In genomic region chr3:109339941-109340273, GRCm38 (mm10) we compare ENCODE assay signal across 8 mouse cellular contexts. TPM values are rescaled to one million over a fixed set of nuclear protein-coding genes. Genes with fewer than 3 reads are reported as not detected.
DNase-seq lines count a peak whose midpoint lies in the region; ATAC-seq lines count a peak whose summit lies in the region.

No protein-coding gene starts in this region.

- H3K27ac ChIP-seq in forebrain, embryonic 13.5 days = no peak overlapping the region
- peak overlapping the region; percentile 58 for H3K27ac ChIP-seq in lung, embryonic 16.5 days (ENCODE audit: low read length)

- H3K9me3 ChIP-seq in forebrain, embryonic 13.5 days (replicated peaks) = no peaks in the 10 kb centered on the region
- H3K9me3 ChIP-seq in lung, embryonic 16.5 days (ENCODE audit: control insufficient read depth, low read length) = no peaks in the 10 kb centered on the region

- H3K4me2 ChIP-seq in forebrain, embryonic 13.5 days = peak overlapping the region; percentile 83
- H3K4me2 ChIP-seq in lung, embryonic 16.5 days (ENCODE audit: low read depth, low read length) = peak overlapping the region; percentile 87

- intact Hi-C loops in heart, postnatal 14 days (cut with DNase I) = loop anchor here (2.0 to 5.0 kb wide), 4 partner anchors 47 to 151 kb away; no protein-coding TSS in a partner anchor

- peak; percentile 71 for DNase-seq in NIH3T3 (ENCODE audit: low read depth)
- peak; percentile 62 for DNase-seq in c-Kit-positive CD71-negative TER-119-negative erythroid progenitor cells, embryonic 14.5 days (ENCODE audit: low read depth)
- DNase-seq in heart, postnatal 14 days = peak; percentile 68
- peak; percentile 68 to 69 for DNase-seq in kidney, postnatal 25 days
- peak; percentile 20 for DNase-seq in ovary, postnatal 14 days (ENCODE audit: low spot score)
- peak; percentile 60 for DNase-seq in thymus, postnatal 4 days

- no peaks in the 10 kb centered on the region for H3K36me3 ChIP-seq in forebrain, embryonic 13.5 days (ENCODE audit: poor library complexity, severe bottlenecking)
- H3K36me3 ChIP-seq in lung, embryonic 16.5 days (ENCODE audit: control insufficient read depth, insufficient read depth, low read length) = no peaks in the 10 kb centered on the region

- H3K4me3 ChIP-seq in forebrain, embryonic 13.5 days = peak overlapping the region; percentile 72
- peak overlapping the region; percentile 64 for H3K4me3 ChIP-seq in lung, embryonic 16.5 days (ENCODE audit: low read length)

- peaks cover 10% of the 10 kb centered on the region; the same call in 1 of the 2 replicates for H3K4me1 ChIP-seq in forebrain, embryonic 13.5 days
- peaks cover 7% of the 10 kb centered on the region for H3K4me1 ChIP-seq in lung, embryonic 16.5 days (replicated peaks; ENCODE audit: control insufficient read depth, insufficient read depth, low read length)

- ATAC-seq in forebrain, embryonic 13.5 days = peak; percentile 37
- ATAC-seq in lung, embryonic 16.5 days (ENCODE audit: low read depth) = peak; percentile 26; the same call in 1 of the 2 replicates

- H3K27me3 ChIP-seq in forebrain, embryonic 13.5 days = peaks cover 10% of the 10 kb centered on the region
- H3K27me3 ChIP-seq in lung, embryonic 16.5 days (ENCODE audit: control insufficient read depth, insufficient read depth, low read depth, low read length) = peaks cover 12% of the 10 kb centered on the region

- whole genome bisulfite sequencing in forebrain, embryonic 13.5 days = under 1% methylated on average over 9 of the region's 9 CpGs
- WGBS in lung, embryonic 16.5 days = 1% methylated on average over 9 of the region's 9 CpGs

- peak overlapping the region; percentile 79 for H3K9ac ChIP-seq in forebrain, embryonic 13.5 days
- H3K9ac ChIP-seq in lung, embryonic 16.5 days (ENCODE audit: low read length) = peak overlapping the region; percentile 69

RNA-seq across cellular contexts. Expression of gene Vav3, which starts 0.5 kb away (rescaled TPM):
- 6.5 and 10.1 TPM in 2 replicates for polyA plus RNA-seq in forebrain, embryonic 13.5 days (2015; fragmentation: Nextera tagmentation; extraction: Ambion mirVana)
- 1 to 10 TPM; 9.2 to 9.4 TPM for total RNA-seq in heart, postnatal 14 days (2021)
- 6.3 TPM in 2 replicates for polyA plus RNA-seq in lung, embryonic 16.5 days (2015; fragmentation: Nextera tagmentation; extraction: Ambion mirVana)

Comparison
In these comparisons a context has a peak if more than half of its experiments do, and no peak if none do; other contexts are left out.
1. DNase-seq: peak in every context shown above with its lines; median percentile 71 in NIH3T3; 68 in kidney, postnatal 25 days; 68 in heart, postnatal 14 days; 62 in c-Kit-positive CD71-negative TER-119-negative erythroid progenitor cells, embryonic 14.5 days; 60 in thymus, postnatal 4 days; 20 in ovary, postnatal 14 days.